In genomic region chr6:97124336-97125010, GRCm38 (mm10) we compare ENCODE assay signal across 11 mouse cellular contexts. TPM values are rescaled to one million over a fixed set of nuclear protein-coding genes. Genes with fewer than 3 reads are reported as not detected.
DNase-seq lines count a peak whose midpoint lies in the region; ATAC-seq and TF ChIP-seq lines count a peak whose summit lies in the region.
"Had no signal": no experiment of that assay in that cellular context is flagged by ENCODE, and none has a peak within 500 bp of the region (broad histone marks: within the 10 kb centered on the region; RNA-seq: fewer than 3 reads in every experiment).

No protein-coding gene starts in this region.

- H3K9ac ChIP-seq in heart, postnatal 0 days (replicated peaks; ENCODE audit: low read depth, low read length), result no peak overlapping the region
- H3K9ac ChIP-seq: limb, embryonic 13.5 days; neural tube, embryonic 12.5 days had no signal

- peaks cover 33% of the 10 kb centered on the region for H3K36me3 ChIP-seq in heart, postnatal 0 days (replicated peaks; ENCODE audit: control insufficient read depth, insufficient read depth, low read length)
- H3K36me3 ChIP-seq: neural tube, embryonic 12.5 days had no signal

- no peak overlapping the region for H3K4me3 ChIP-seq in heart, postnatal 0 days (ENCODE audit: low read depth, low read length)
- H3K4me3 ChIP-seq: layer of hippocampus, adult 2 months; limb, embryonic 13.5 days; neural tube, embryonic 12.5 days had no signal

- no peak overlapping the region for H3K27ac ChIP-seq in heart, postnatal 0 days (ENCODE audit: low read depth)
- H3K27ac ChIP-seq: layer of hippocampus, adult 2 months; limb, embryonic 13.5 days; neural tube, embryonic 12.5 days had no signal

- H3K27me3 ChIP-seq in heart, postnatal 0 days (ENCODE audit: control insufficient read depth, insufficient read depth, low read length), result no peaks in the 10 kb centered on the region
- H3K27me3 ChIP-seq: limb, embryonic 13.5 days; neural tube, embryonic 12.5 days had no signal

- peak; percentile 36 for DNase-seq in heart, postnatal 0 days (ENCODE audit: low spot score)
- DNase-seq in heart, postnatal 4 days, result no peak
- DNase-seq in 3T3-L1 (ENCODE audit: low read depth, low spot score) (peak; percentile 23), MN1 (ENCODE audit: low spot score) (peak; percentile 43)
- peak; percentile 72 for DNase-seq in kidney, adult 9 months
- DNase-seq in yolk sac, embryonic 10.5 days (ENCODE audit: low spot score), result no peak
- DNase-seq in cerebellum, postnatal 14 days, result no peak
- DNase-seq: cerebellum, postnatal 36 days had no signal

- no peaks in the 10 kb centered on the region for H3K9me3 ChIP-seq in heart, postnatal 0 days (replicated peaks; ENCODE audit: control insufficient read depth, low read length)
- H3K9me3 ChIP-seq: limb, embryonic 13.5 days; neural tube, embryonic 12.5 days had no signal

- 40% methylated on average over 10 of the region's 10 CpGs for WGBS in heart, postnatal 0 days

- peak; percentile 39; the same call in 1 of the 2 replicates for ATAC-seq in heart, postnatal 0 days (ENCODE audit: insufficient read depth, low read depth)

- H3K4me1 ChIP-seq in heart, postnatal 0 days (ENCODE audit: control insufficient read depth, insufficient read depth), result peaks cover 11% of the 10 kb centered on the region
- H3K4me1 ChIP-seq: limb, embryonic 13.5 days; neural tube, embryonic 12.5 days had no signal

- no peak for TF ChIP-seq EP300 in heart, postnatal 0 days (IDR thresholded peaks at IDR 0.05; ENCODE audit: low read depth)

- H3K4me2 ChIP-seq in heart, postnatal 0 days (ENCODE audit: low read depth, low read length), result no peak overlapping the region
- H3K4me2 ChIP-seq: limb, embryonic 13.5 days; neural tube, embryonic 12.5 days had no signal

- no peak for TF ChIP-seq CTCF in heart, postnatal 0 days (IDR thresholded peaks at IDR 0.05; ENCODE audit: low read depth)

RNA-seq across cellular contexts. Expression of gene Eogt, which starts 24.5 kb away (rescaled TPM):
- 13.9 and 40.0 TPM in 2 replicates for total RNA-seq in heart, postnatal 0 days (2014; rRNA removed; ENCODE audit: low replicate concordance)
- polyA plus RNA-seq in heart, postnatal 0 days (2015; fragmentation: Nextera tagmentation; extraction: Ambion mirVana), result 6.6 and 7.0 TPM in 2 replicates
- 10 to 100 TPM; 15.5 to 21.2 TPM for total RNA-seq in heart, postnatal 4 days (2021)

RNA-seq across cellular contexts. Expression of gene Tmf1, which starts 54.4 kb away (rescaled TPM):
- total RNA-seq in heart, postnatal 0 days (2014; rRNA removed; ENCODE audit: low replicate concordance), result 8.1 and 12.8 TPM in 2 replicates
- polyA plus RNA-seq in heart, postnatal 0 days (2015; fragmentation: Nextera tagmentation; extraction: Ambion mirVana), result 27.2 and 29.1 TPM in 2 replicates
- 10 to 100 TPM; 34.1 to 35.3 TPM for total RNA-seq in heart, postnatal 4 days (2021)

Comparison
In these comparisons a context has a peak if more than half of its experiments do, and no peak if none do; other contexts are left out.
1. DNase-seq: peak in heart, postnatal 0 days (single experiment), 3T3-L1 (single experiment), MN1 (single experiment) and kidney, adult 9 months (single experiment); none in heart, postnatal 4 days (single experiment), yolk sac, embryonic 10.5 days (single experiment) and cerebellum, postnatal 14 days (0 of 2).